Mouse (Mus musculus): ENCODE measurements around the gene Kmt2c.

The Kmt2c gene

DNA sequence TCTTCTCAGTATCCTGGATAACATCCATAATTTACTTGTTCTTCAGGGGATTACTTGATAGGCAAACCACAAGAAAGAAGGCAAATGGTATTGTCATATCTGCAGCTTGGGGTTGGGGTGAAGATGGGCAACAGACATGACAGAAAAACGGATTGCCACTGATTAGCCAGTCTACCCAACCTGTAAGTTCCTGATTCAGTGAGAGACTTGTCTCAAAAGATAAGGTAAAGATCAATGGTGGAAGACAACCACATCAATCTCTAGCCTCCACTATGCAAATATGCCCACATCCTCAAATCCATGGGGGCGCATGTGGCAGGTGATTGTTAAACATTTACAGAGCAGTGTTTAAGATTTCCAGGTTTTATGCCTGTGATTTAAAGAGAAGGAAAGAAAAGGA, 105.9 kb downstream of the Kmt2c start:
- no peak for DNase-seq (ENCODE audit: inconsistent age in 2 of 2, low spot score in 1 of 2)

DNA sequence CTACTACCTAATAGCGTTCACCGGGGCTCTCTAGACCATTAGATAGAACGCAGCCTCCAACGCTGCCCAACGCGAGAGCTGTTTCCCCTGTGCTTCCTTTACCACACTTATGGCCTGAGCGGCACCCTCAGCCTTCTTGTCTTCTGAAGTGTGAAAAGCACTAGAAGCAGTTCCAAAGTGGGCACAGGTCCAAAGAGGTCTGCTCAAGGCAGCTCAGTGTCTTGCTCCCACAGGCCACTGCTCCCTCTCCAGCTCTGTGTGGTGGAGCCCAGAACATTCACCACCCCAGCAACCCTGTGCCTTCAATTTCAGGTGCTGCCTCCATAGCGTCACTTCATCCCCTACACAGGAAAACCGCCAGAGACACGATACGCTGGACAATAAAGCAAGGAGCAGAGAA, 115.0 kb downstream of the Kmt2c start:
- DNase-seq (ENCODE audit: inconsistent age in 2 of 2, low spot score in 1 of 2): no peak

DNA sequence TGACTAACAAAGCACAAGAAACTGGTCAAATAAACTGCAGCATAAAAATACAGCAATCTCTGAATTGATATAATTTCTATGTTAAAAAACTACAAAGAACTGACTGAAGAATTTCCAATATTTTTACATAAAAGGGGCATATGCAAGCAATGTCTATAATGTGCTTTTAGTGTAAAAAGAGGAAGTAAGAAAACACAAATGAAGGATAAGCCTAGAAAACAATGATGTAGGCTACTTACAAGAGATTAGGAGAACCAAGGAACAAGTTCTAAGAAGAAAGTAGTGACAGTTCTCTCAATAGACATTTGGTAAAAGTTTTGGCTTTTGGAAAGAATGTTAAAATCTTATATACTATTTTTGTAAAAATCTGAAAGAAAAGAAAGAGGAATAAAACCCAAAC, 119.4 kb downstream of the Kmt2c start:
- no peak for DNase-seq (ENCODE audit: inconsistent age in 2 of 2, low spot score in 1 of 2)

DNA sequence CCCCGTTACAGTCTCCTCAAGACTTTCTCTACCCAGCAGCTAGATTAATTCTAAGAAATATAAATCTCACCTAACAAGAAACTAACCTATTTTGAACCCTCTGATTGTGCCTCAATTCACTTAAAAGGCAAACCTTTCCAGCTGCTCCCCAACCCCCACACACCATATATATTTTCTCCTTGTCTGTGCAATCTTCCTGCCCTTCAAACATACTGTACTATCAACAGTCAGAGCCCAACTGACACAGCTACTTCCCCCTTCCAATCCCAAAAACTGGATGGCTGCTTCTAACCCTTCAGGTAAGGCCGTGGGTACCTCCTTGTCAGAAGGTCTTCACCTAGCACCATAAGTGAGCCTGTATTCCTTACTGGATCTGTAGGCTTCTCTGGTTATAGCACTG, 130.2 kb downstream of the Kmt2c start:
- DNase-seq (ENCODE audit: inconsistent age in 2 of 2, low spot score in 1 of 2): no peak

DNA sequence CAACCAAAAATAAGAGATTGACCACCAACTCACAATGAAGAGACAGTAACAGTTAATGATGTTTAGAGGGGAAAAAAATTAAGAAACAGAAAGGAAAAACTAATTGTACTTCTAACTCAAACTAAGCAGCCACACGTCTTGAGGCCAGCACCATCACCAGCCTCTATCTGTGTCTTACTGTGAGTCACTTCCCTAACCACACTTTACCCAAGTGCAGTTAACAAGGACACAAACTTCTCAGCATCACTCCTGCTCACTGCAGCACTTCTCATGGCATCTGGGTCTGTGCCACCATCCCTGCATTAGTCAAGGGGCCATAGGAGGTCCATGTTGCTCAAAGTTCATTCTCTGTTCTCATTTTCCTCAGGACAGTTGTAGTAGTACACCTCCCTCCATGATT, 131.5 kb downstream of the Kmt2c start:
- no peak for DNase-seq (ENCODE audit: inconsistent age in 2 of 2, low spot score in 1 of 2)

DNA sequence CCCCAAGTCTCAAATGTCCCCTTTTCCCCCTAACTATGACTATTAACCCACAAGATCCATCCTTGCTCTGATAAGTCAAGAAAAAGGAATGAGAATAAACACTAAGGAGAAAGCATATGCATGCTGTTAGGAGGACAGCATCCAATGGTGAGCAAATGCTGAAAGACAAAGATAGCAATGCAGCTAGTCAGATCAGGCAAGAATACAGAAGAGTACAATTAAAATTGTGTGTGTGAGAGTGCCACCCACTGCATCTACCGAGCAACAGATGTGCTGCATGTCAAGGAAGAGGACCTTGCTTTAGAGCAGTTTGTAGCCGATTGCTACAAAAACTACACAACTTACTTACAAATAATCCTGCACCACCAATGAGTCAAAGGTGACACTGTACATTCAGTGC, 145.1 kb downstream of the Kmt2c start:
- DNase-seq (ENCODE audit: inconsistent age in 2 of 2, low spot score in 1 of 2): no peak

DNA sequence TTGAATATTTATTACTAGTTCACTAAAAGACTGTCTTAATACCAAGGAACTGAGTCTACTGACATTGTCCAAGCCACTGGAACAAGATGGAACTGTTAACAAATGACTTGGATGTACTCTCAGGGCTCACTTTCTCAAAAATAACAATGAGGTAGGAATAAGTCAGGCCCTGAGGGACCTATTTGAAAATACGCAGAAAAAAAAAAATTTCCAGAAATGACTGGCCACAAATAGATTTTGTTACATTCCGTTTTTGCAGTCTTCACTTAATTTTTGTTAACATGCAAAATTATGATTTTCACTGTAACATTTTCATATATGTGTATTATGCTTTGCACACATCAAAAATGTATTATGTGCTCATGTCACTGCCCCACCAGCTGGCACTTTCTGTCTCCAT, 167.3 kb downstream of the Kmt2c start:
- no peak for DNase-seq (ENCODE audit: inconsistent age in 2 of 2, low spot score in 1 of 2)

DNA sequence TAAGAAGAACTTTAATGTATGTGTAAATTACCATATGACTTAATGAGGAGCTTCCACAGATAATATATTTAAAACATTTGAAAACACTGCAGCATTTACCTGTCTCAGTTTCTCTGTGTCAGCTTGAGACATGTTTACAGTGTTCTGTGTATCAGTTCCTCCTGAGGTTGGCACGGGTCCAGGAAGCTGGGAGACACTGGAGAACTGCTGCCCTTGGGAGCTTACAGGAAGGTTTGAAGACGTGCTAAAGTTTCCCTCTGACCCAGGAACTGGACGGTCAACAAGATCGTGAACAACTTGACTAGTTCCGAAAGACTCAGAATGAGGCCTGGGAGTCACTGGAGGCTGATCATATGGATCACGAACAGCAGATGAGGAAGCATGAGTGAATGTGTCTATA, 184.7 kb downstream of the Kmt2c start:
- DNase-seq (ENCODE audit: inconsistent age in 2 of 2, low spot score in 1 of 2): peak; percentile 28 to 51

DNA sequence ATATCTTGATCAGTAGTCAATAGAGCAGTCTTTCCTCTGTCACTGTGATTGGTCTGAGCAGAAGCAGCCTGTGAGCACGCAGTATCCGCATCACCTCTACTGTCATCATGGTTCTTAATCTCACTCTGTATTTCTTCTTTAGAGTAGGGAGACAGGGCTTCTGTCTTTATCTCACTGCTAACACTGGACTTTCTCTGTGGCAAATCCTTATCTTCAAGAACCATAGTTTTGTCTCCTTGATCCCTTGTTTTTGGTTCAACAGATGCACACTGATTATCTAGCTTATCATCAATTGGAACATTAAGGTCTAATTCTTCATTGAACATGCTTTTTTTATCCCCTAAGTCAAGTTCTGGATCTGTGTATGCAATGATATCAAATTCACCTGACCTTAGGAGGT, 188.4 kb downstream of the Kmt2c start:
- DNase-seq (ENCODE audit: inconsistent age in 2 of 2, low spot score in 1 of 2): no peak

DNA sequence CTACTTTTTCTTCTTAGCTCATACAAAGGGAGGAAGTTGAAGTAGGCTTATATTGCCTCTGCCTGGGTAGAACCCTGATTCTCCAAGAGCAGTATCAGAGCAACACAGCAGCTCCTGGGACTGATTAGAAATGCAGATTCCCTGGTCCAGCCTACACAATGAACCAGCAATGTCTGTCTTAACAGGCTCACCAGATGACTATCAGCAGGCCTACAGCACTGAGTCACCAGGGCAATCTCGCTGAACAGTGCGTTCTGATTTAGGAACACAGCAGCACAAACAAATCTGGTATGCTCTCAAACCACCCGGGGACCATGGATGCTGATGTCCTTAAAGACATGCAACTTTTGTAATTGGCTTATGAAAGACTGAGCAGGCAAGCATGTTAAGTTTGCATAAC, 201.8 kb downstream of the Kmt2c start:
- DNase-seq (ENCODE audit: inconsistent age in 2 of 2, low spot score in 1 of 2): peak; percentile 73 to 78

DNA sequence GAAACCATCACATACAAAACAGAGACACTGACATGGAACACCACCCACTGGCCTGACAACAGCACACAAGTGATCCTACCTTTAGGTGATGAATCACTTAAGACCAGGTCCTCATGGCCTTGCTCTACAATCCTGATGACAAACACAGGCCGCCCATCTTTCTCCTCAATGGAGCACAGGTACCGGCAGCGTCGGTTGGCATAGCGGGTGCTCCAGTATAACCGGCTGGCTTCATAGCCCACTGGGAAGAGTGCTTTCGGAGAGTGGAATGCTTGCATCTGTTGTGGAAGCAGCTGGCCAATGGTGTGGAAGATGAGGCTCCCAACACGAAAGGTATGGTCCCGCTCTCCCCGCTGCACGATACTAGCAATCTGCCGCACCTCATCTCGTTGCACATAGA, 214.6 kb downstream of the Kmt2c start:
- DNase-seq (ENCODE audit: inconsistent age in 2 of 2, low spot score in 1 of 2): no peak

DNA sequence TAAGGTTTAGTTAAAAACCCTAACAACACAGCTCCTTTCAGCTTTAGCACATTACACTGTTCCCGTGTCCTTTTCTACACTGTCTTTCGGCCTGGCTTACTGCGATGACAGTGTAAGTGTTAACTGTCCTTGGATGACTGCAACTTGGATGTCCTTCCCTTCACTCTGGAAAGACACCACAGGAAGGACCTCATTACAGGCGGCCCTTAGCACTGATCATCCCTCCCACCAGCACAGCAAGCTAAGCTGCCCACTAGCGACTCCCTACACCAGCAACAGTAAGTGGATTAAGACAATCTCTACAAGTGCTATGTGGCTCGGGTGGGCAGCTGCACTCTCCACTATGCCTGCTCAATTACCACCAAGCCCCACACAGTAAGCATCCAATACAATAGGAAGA, 222.2 kb downstream of the Kmt2c start:
- peak in 1 of 2 experiments; percentile 41 for DNase-seq (ENCODE audit: inconsistent age in 2 of 2, low spot score in 1 of 2)

DNA sequence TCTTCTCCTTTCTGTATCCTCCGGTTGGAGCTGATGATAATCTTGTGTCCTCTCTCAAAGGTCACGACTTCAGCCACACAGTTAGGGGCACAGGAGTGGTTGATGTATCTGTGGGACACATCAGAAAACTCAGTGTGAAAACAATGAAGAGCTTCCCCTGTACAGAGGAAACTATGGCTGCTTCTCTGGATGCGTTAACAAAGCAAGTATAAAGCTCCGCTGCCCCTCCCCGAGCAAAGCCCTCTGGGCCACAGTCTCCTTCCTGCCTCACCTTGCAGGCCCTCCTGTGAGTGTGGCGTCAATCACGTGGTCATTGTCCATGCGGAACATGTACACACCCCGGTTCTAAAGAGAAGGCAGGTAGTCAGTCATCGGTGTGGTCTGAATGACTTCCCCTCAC, 223.0 kb downstream of the Kmt2c start:
- no peak for DNase-seq (ENCODE audit: inconsistent age in 2 of 2, low spot score in 1 of 2)

DNA sequence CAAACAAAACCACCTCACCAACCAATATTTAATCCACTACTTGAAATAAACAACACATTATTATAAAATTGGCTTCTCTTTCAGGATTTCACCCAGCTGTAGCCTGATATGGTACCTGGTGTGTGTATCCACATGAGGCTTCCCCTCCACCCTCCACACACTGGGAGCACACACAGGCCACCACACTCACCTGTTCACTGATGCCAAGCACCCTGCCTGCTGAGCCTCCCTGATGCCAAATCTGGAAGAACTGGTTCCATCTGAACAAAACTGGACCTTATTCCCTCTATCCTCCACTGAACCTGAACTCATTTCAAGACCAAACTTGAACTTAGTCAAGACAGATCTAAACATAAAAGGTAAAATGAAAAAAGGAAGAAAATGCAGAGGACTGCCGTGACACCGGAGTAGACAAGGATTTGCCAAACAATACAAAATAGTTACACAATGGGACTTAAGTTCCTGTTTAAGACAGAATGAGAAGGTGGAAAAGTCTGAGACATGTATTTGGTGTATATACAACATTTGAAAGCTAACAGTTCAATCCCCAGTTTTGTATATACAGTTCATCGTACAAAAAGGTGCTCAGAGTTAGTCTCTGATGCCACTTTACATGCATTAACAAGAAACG, 230.2 kb downstream of the Kmt2c start:
- no peak for DNase-seq (ENCODE audit: inconsistent age in 2 of 2, low spot score in 1 of 2)

DNA sequence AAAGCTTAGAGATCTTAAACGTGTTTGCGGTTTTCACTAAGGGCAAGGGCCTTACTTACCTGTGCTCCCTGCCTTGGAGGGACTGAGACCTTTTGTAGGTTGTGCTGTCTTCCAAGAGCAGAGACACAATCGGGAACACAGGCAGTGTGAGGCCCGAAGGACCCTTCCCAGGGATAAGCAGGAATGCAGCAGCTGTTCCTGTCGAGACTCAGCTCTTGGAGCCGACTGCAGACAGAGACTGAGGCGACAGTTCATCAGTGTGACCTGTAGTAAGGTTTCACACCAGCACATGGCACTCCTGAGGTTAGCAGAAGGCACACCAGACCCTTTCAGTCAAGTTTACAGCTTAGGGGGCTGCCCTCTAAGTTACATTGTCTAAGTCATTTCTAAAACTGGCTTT, 236.3 kb downstream of the Kmt2c start:
- DNase-seq (ENCODE audit: inconsistent age in 2 of 2, low spot score in 1 of 2): no peak

DNA sequence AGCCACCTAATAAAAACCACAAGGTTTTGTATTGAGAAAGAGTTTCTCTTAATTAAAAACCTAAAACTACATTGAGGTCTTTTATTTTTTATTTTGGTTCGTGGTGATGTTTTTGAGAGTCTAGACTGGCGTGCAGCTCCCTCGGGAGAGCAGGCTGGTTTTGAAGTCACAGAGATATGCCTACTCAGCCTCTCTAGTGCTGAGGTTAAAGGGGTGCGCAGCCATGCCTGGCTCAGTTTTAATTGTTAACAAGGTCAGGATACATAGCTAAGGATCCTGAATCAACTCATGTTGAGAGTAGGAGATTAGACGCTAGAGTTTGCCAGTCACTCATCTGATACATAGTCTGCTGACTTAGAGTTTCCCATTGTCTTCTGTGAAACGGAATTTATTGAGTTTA, 237.1 kb downstream of the Kmt2c start:
- DNase-seq (ENCODE audit: inconsistent age in 2 of 2, low spot score in 1 of 2): no peak

DNA sequence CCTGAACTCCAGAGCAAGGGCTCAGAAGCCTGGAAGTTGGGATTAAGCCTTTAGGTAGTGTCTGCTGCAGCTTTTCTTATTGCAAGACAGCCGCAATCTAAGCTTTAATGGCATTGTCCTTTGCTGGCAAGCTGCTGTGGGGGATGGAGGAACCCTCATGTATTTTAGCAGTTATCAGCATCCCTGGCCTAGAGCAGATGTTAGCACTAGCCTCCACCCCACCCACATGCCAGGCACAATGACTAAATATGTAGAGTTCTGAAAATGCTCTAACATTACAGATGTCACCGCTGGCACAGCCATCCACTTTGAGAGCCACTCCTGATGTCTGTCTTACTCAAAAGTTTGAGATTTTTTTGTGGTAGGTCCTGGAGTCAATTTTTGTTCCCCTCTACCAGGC, 241.9 kb downstream of the Kmt2c start:
- DNase-seq (ENCODE audit: inconsistent age in 2 of 2, low spot score in 1 of 2): no peak

DNA sequence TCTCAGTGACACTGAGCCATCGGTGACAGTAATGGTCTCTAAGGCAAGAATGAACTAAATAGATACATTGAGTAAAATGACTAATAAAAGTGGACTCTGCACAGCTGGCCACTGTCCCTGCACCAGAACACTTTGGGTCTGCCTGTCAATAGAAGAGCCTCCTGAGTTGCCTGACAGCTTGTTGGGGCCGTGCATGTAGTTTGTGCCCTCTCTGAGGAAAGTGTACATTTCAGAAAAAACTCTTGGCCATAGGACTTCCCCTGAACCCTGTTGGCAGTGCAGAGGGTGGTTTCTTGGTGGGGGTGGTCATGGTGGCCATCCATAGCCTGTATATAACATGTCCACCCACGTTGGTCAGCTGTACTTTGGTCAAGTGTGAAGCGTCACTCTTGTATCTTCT, 244.1 kb downstream of the Kmt2c start:
- DNase-seq (ENCODE audit: inconsistent age in 2 of 2, low spot score in 1 of 2): no peak

DNA sequence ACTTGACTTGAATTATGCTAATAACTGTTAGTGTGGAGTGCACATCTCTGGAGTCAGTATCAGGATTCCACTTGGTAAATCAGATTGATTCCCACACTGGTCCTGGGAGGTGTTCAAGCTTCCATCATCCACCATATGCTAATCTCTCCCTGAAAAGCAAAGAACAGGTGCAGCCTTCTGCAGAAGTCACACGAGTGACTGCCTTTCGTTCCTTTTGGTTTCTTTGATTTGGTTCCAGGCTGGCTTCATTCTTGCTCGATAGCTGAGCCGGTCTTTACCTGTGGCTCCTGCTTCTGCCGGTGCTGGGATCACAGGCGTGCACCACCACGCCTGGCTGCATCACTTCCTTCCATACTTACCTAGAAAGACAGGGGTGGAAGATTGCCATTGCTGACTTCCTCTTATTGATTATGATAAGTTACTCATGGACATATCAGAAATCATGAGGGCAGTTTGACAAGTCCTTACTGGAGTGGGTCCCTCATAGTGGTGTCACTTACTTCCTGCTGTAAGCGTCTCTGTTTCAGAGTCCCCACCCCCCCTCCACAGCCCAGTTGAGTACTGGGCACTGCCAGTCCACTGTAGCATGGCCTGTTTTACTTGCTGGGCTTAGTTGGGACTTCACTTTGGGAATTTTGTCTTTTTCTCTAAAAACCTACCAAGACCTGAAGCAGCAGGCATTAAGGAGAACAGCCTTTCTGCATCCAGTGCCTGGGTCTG, 245.6 kb downstream of the Kmt2c start:
- no peak for DNase-seq (ENCODE audit: inconsistent age in 2 of 2, low spot score in 1 of 2)

DNA sequence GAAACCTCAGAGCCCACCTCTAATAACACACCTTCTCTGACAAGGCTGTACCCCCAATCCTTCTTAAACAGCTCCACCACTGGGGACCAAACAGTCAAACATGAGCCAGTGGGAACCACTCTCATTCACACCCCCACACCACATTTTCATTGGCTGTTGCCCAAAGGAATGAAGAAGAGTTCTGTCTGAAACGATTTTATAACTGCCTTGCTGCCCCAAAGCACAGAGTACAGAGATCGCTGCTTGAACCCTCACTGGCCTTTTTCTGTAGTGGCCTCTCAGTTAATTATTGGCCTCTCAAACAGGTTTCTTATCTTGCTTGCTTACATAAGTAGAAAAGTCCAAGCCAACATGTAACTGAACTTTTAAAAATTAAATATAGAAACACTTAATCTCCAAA, 246.2 kb downstream of the Kmt2c start:
- DNase-seq (ENCODE audit: inconsistent age in 2 of 2, low spot score in 1 of 2): no peak

DNA sequence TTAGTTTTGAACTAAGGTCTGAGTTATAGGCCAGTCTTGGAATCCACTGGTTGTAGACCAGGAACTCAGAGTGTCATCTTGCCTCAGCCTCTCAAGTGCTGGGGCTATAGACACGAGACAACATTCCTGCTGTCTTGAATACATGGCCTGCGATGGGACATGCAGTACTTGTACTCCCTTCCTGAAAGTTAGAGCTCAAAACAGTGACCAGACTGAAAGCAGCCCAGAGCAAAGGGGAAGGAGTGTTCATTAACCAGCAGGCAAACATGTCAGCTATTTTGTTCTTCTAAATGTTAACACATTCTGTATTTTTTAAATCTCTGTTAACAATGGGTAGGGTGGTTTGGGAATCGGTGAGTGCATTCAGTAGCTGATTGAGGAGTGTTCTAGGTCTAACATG, 251.5 kb downstream of the Kmt2c start:
- DNase-seq (ENCODE audit: inconsistent age in 2 of 2, low spot score in 1 of 2): no peak

DNA sequence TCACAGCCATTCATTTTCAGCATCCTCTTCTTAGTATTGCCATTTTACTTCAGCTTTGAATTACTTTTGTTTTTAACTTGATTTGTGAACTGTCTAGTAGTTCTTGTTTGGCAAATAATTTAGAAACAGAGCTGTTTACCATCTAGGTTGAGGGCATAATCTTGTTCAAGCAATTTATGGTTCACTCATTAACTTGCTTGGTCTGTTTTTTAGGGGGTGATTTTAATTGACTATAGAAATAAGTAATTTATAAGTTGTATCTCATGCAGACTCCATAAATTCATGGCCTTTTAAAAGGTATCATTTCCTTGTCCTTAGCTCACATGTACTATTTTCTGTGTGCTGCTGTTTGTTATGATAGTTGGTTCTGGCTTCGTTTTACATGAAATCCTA, 252.1 kb downstream of the Kmt2c start:
- no peak for DNase-seq (ENCODE audit: inconsistent age in 2 of 2, low spot score in 1 of 2)

DNA sequence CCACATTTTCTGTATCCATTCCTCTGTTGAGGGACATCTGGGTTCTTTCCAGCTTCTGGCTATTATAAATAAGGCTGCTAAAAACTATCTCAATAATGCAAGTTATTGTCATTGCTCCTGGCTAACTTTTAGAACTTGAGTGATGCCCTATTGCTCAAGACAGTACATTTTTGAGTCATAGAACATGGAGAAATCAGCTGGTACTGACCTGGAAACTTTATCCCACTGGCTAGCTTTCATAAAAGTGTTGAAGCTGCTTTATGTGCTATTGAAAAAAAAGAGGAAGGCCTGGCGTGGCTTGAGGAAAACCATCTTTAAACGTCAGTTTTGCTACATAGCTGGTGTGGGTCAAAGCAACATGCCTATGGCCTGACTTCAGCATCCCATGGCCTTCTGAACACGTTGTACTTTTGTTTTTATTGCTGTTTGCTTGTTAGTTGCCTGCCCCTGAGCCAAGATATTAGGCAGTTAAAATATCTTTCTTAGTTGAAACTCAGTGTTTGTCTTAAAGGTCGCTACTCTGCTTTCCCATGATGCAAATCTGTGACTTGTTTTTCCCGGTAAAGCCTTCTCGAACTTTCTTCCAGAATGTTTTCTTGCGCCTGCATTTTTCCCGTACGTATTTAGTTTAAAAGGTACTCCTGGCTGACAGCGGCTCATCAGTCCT, 252.6 kb downstream of the Kmt2c start:
- DNase-seq (ENCODE audit: inconsistent age in 2 of 2, low spot score in 1 of 2): peak; percentile 28 to 77

Measured in adrenal gland, adult (tissue).